Mouse (Mus musculus) limb, embryonic 14.5 days (tissue): ENCODE measurements around the gene Mcoln3. TPM values are rescaled to one million over a fixed set of nuclear protein-coding genes. Genes with fewer than 3 reads are reported as not detected.
A peak's percentile ranks its signal among the peaks of the same experiment; 100 is the strongest.

Source experiments
- ATAC-seq: fragments of 200-750 bp; cut with Nextera tagmentation; 2 replicates; pipeline ENCODE4 v1.8.0; 2017; ENCODE audit warnings: low read depth, moderate number of reproducible peaks, moderate TSS enrichment; ENCODE audit not compliant: low FRiP score
- DNase-seq: peaks from one replicate; pipeline ENCODE4 v3.0.0-alpha.2; 2015; ENCODE audit warnings: low spot score
- H3K27ac ChIP-seq: fragments of 300-500 bp; sonication (generic); replicated peaks from 2 replicates; pipeline ENCODE4 v1.5.1; 2014; ENCODE audit warnings: low read depth, mild to moderate bottlenecking, low read length, moderate library complexity, mixed read lengths
- H3K27me3 ChIP-seq: fragments of 300-500 bp; sonication (generic); 2 replicates; pipeline ENCODE4 v1.6.1; 2014; ENCODE audit warnings: low read length, mixed read lengths; ENCODE audit not compliant: control insufficient read depth, insufficient read depth
- H3K36me3 ChIP-seq: fragments of 300-500 bp; sonication (generic); 2 replicates; pipeline ENCODE4 v1.6.1; 2014; ENCODE audit warnings: mild to moderate bottlenecking, low read length, moderate library complexity, mixed read lengths; ENCODE audit not compliant: control insufficient read depth, insufficient read depth
- H3K4me1 ChIP-seq: fragments of 300-500 bp; sonication (generic); 2 replicates; pipeline ENCODE4 v1.6.1; 2014; ENCODE audit warnings: antibody characterized with exemption, low read length, mixed read lengths; ENCODE audit not compliant: control insufficient read depth, insufficient read depth
- H3K4me2 ChIP-seq: fragments of 300-500 bp; sonication (generic); replicated peaks from 2 replicates; pipeline ENCODE4 v1.6.1; 2014; ENCODE audit warnings: low read depth, mild to moderate bottlenecking, low read length, moderate library complexity; ENCODE audit not compliant: severe bottlenecking
- H3K4me3 ChIP-seq: fragments of 300-500 bp; sonication (generic); replicated peaks from 2 replicates; pipeline ENCODE4 v1.5.1; 2014; ENCODE audit warnings: low read length
- H3K9ac ChIP-seq: fragments of 300-500 bp; sonication (generic); 2 replicates; pipeline ENCODE4 v1.6.1; 2014; ENCODE audit warnings: mild to moderate bottlenecking, low read depth, low read length, moderate library complexity; ENCODE audit not compliant: severe bottlenecking
- H3K9me3 ChIP-seq: fragments of 300-500 bp; sonication (generic); 2 replicates; pipeline ENCODE4 v1.6.1; 2016; ENCODE audit warnings: low read length; ENCODE audit not compliant: control insufficient read depth
- POLR2A ChIP-seq: fragments of 200-500 bp; IDR thresholded peaks from 2 replicates; pipeline ENCODE4 v1.8.0; 2012; ENCODE audit warnings: inconsistent platforms, mild to moderate bottlenecking, moderate library complexity, borderline replicate concordance; ENCODE audit not compliant: insufficient read depth, insufficient read length; ENCODE audit errors: extremely low read depth
- WGBS: fragments of 180-500 bp; shearing (Covaris S2); extraction: QIAGEN DNeasy Blood & Tissue Kit; methylation state at CpG from one replicate; pipeline ENCODE4 v1.1.7; 2014; 5-methylcytosine and 5-hydroxymethylcytosine counted together
- polyA plus RNA-seq, 2 experiments: library from polyadenylated mRNA; depleted of rRNA in 1 of 2; stranded (reverse) in 1 of 2; unstranded in 1 of 2; fragments of >200 nt; fragmentation: Nextera tagmentation in 1 of 2; extraction: Ambion mirVana in 1 of 2; gene quantifications; 2 replicates each; pipeline versions ENCODE4 v1.2.1 to v1.2.3; 2012 to 2014

Mcoln3 gene
- polyA plus RNA-seq, 2 experiments: 1.9 to 2.0 TPM

GRCm38 (mm10) chr3:146145501-146145900, 28.3 kb downstream of the Mcoln3 start:
- Histone ChIP-seq H3K4me1 (peaks cover 5% of the 10 kb centered on the region; the same call in 1 of the 2 replicates), H3K27me3 (0 out of 2 replicates have a peak, but pooled peaks cover 4% of the 10 kb centered on the region), H3K4me3 (no peak overlapping the region), H3K27ac (no peak overlapping the region), H3K36me3 (no peaks in the 10 kb centered on the region), H3K9me3 (0 out of 2 replicates have a peak, but pooled peaks cover 4% of the 10 kb centered on the region), H3K4me2 (no peak overlapping the region), H3K9ac (no peak overlapping the region)
- no peak for TF ChIP-seq POLR2A
- WGBS: 59% methylated on average over 5 of the region's 5 CpGs
- DNase-seq: no peak
- no peak for ATAC-seq

GRCm38 (mm10) chr3:146146131-146146530, 28.9 kb downstream of the Mcoln3 start:
- WGBS: 67% methylated on average over 5 of the region's 5 CpGs
- ATAC-seq: no peak
- TF ChIP-seq POLR2A: no peak

GRCm38 (mm10) chr3:146149156-146150057, 32.2 kb downstream of the Mcoln3 start, which contains the start of gene Mcoln2:
Gene Mcoln2 (plus strand): TSS chr3:146149833.
- H3K9me3 ChIP-seq: 0 out of 2 replicates have a peak, but pooled peaks cover 4% of the 10 kb centered on the region
- ATAC-seq (0 out of 2 replicates have a peak, but pooled peaks have one; percentile 4), DNase-seq (no peak)
- H3K9ac ChIP-seq: peak within 1 kb of the TSS; percentile 56
- no peak within 1 kb of the TSS for H3K27ac ChIP-seq
- H3K36me3 ChIP-seq: no peaks in the 10 kb centered on the region
- peak within 1 kb of the TSS; percentile 98 for H3K4me2 ChIP-seq
- peaks cover 8% of the 10 kb centered on the region; the same call in 1 of the 2 replicates for H3K4me1 ChIP-seq
- H3K27me3 ChIP-seq: 0 out of 2 replicates have a peak, but pooled peaks cover 4% of the 10 kb centered on the region
- WGBS: 19% methylated on average over 17 of the region's 34 CpGs
- TF ChIP-seq POLR2A: no peak
- H3K4me3 ChIP-seq: peak within 1 kb of the TSS; percentile 45

More at GRCm38 (mm10) chr3:146146131-146146530, 28.9 kb downstream of the Mcoln3 start:
- no peak for DNase-seq
- no peak overlapping the region for H3K27ac ChIP-seq
- no peaks in the 10 kb centered on the region for H3K36me3 ChIP-seq
- no peak overlapping the region for H3K4me3 ChIP-seq
- H3K9ac ChIP-seq: no peak overlapping the region
- no peak overlapping the region for H3K4me2 ChIP-seq
- H3K27me3 ChIP-seq: 0 out of 2 replicates have a peak, but pooled peaks cover 4% of the 10 kb centered on the region
- H3K9me3 ChIP-seq: 0 out of 2 replicates have a peak, but pooled peaks cover 4% of the 10 kb centered on the region
- peaks cover 8% of the 10 kb centered on the region; the same call in 1 of the 2 replicates for H3K4me1 ChIP-seq

- DNase-seq (no peak), ATAC-seq (peak; percentile 36; the same call in 1 of the 2 replicates)
- Histone ChIP-seq H3K9ac (peak overlapping the region; percentile 56), H3K27me3 (0 out of 2 replicates have a peak, but pooled peaks cover 4% of the 10 kb centered on the region), H3K9me3 (0 out of 2 replicates have a peak, but pooled peaks cover 4% of the 10 kb centered on the region), H3K36me3 (no peaks in the 10 kb centered on the region), H3K27ac (no peak overlapping the region), H3K4me2 (peak overlapping the region; percentile 98), H3K4me1 (peaks cover 8% of the 10 kb centered on the region; the same call in 1 of the 2 replicates), H3K4me3 (peak overlapping the region; percentile 45)
- under 1% methylated on average over 21 of the region's 26 CpGs for whole genome bisulfite sequencing
- no peak for TF ChIP-seq POLR2A
Measured at GRCm38 (mm10) chr3:146150058-146150400, 32.8 kb downstream of the Mcoln3 start.

- peak overlapping the region; percentile 56; the same call in 1 of the 2 replicates for H3K9ac ChIP-seq
- 0 out of 2 replicates have a peak, but pooled peaks cover 4% of the 10 kb centered on the region for H3K27me3 ChIP-seq
- ATAC-seq (no peak), DNase-seq (peak; percentile 12)
- no peaks in the 10 kb centered on the region for H3K36me3 ChIP-seq
- no peak overlapping the region for H3K27ac ChIP-seq
- 15% methylated on average over 11 of the region's 11 CpGs for WGBS
- no peaks in the 10 kb centered on the region for H3K9me3 ChIP-seq
- peak overlapping the region; percentile 98 for H3K4me2 ChIP-seq
- peaks cover 8% of the 10 kb centered on the region; the same call in 1 of the 2 replicates for H3K4me1 ChIP-seq
- H3K4me3 ChIP-seq: peak overlapping the region; percentile 45
- no peak for TF ChIP-seq POLR2A
Measured at GRCm38 (mm10) chr3:146150560-146150959, 33.3 kb downstream of the Mcoln3 start.
